14 mouse cellular contexts compared by ENCODE assay signal in genomic region chr7:114063534-114063933, GRCm38 (mm10). TPM values are rescaled to one million over a fixed set of nuclear protein-coding genes. Genes with fewer than 3 reads are reported as not detected.
DNase-seq lines count a peak whose midpoint lies in the region; TF ChIP-seq lines count a peak whose summit lies in the region.
"Had no signal": no experiment of that assay in that cellular context is flagged by ENCODE, and none has a peak within 500 bp of the region (broad histone marks: within the 10 kb centered on the region; RNA-seq: fewer than 3 reads in every experiment).

No protein-coding gene starts in this region.

- no peak for TF ChIP-seq CTCF in layer of hippocampus, adult 2 months (conservative IDR thresholded peaks at IDR 0.05)
- no peak for TF ChIP-seq CTCF in heart, adult 2 months (IDR thresholded peaks at IDR 0.05)

- H3K27me3 ChIP-seq in heart, adult 2 months (ENCODE audit: control insufficient read depth, insufficient read depth, low read length): no peaks in the 10 kb centered on the region
- H3K27me3 ChIP-seq: limb, embryonic 15.5 days; lung, embryonic 15.5 days; midbrain, embryonic 12.5 days; neural tube, embryonic 13.5 days had no signal

- peak; percentile 32 to 43 for DNase-seq in cerebellum, adult 18-20 months
- DNase-seq in cerebellum, adult 9-10 months: no peak
- DNase-seq in layer of hippocampus, adult 2 months (ENCODE audit: low spot score in 2 of 2): no peak
- DNase-seq in layer of hippocampus, postnatal 14 days (ENCODE audit: low spot score in 2 of 2): no peak
- DNase-seq in heart, adult 2 months: peak in 1 of 2 experiments; percentile 60
- DNase-seq in heart, postnatal 4 days: peak; percentile 54
- DNase-seq in c-Kit-positive CD71-positive TER-119-positive erythroid progenitor cells, embryonic 14.5 days (ENCODE audit: low spot score): no peak
- DNase-seq in urinary bladder, postnatal 25 days (ENCODE audit: low spot score): no peak
- DNase-seq: kidney, adult 8-10 months had no signal

- TF ChIP-seq POLR2A in heart, adult 2 months (IDR thresholded peaks at IDR 0.05; ENCODE audit: insufficient read depth, low read depth, low read length): no peak

- WGBS in heart, adult 2 months: 36% methylated on average over 8 of the region's 8 CpGs

- H3K4me1 ChIP-seq in heart, adult 2 months (ENCODE audit: control insufficient read depth, insufficient read depth, low read length): peaks cover 15% of the 10 kb centered on the region

- no peaks in the 10 kb centered on the region for H3K36me3 ChIP-seq in heart, adult 2 months (ENCODE audit: control insufficient read depth, insufficient read depth, low read length)
- H3K36me3 ChIP-seq: G1E; limb, embryonic 15.5 days; lung, embryonic 15.5 days; midbrain, embryonic 12.5 days; neural tube, embryonic 13.5 days had no signal

- peak overlapping the region; percentile 76 for H3K27ac ChIP-seq in layer of hippocampus, adult 2 months
- peak overlapping the region; percentile 32; the same call in 1 of the 2 replicates for H3K27ac ChIP-seq in heart, adult 2 months
- H3K27ac ChIP-seq: limb, embryonic 15.5 days; lung, embryonic 15.5 days; midbrain, embryonic 12.5 days; neural tube, embryonic 13.5 days had no signal

- peak; percentile 96 for TF ChIP-seq EP300 in heart, adult 2 months (IDR thresholded peaks at IDR 0.05; ENCODE audit: insufficient read depth, low read depth, low read length)

- H3K9ac ChIP-seq in heart, adult 2 months (ENCODE audit: low read depth, low read length): no peak overlapping the region
- H3K9ac ChIP-seq: limb, embryonic 15.5 days; lung, embryonic 15.5 days; midbrain, embryonic 12.5 days; neural tube, embryonic 13.5 days had no signal

- intact Hi-C loops in heart, adult 2 months (cut with DNase I): no loop called here

- no peaks in the 10 kb centered on the region for H3K79me2 ChIP-seq in heart, adult 2 months (replicated peaks; ENCODE audit: control insufficient read depth, insufficient read depth, low read length)

- no peak overlapping the region for H3K4me3 ChIP-seq in layer of hippocampus, adult 2 months
- no peak overlapping the region for H3K4me3 ChIP-seq in heart, adult 2 months
- H3K4me3 ChIP-seq: limb, embryonic 15.5 days; lung, embryonic 15.5 days; midbrain, embryonic 12.5 days; neural tube, embryonic 13.5 days had no signal

RNA-seq across cellular contexts. Expression of gene Rras2, which starts 54.0 kb away (rescaled TPM):
- 10 to 100 TPM; 26.0 to 27.6 TPM for total RNA-seq in layer of hippocampus, adult 2 months (2021)
- 10 to 100 TPM; 61.3 to 61.5 TPM for total RNA-seq in layer of hippocampus, postnatal 14 days (2021)
- 10 to 100 TPM; 48.5 to 52.0 TPM for total RNA-seq in heart, adult 2 months (2021)
- polyA plus RNA-seq in heart, adult 2 months (2012; rRNA removed): 17.5 and 29.8 TPM in 2 replicates
- total RNA-seq in heart, postnatal 4 days (2021): 10 to 100 TPM; 61.7 to 62.6 TPM
- polyA plus RNA-seq: G1E had no signal

Comparison
In these comparisons a context has a peak if more than half of its experiments do, and no peak if none do; other contexts are left out.
1. DNase-seq: peak in cerebellum, adult 18-20 months (2 of 2) and heart, postnatal 4 days (single experiment); none in cerebellum, adult 9-10 months (single experiment), layer of hippocampus, adult 2 months (0 of 2), layer of hippocampus, postnatal 14 days (0 of 2), c-Kit-positive CD71-positive TER-119-positive erythroid progenitor cells, embryonic 14.5 days (single experiment) and urinary bladder, postnatal 25 days (single experiment).